Mouse (Mus musculus): ENCODE results near the gene 1110012L19Rik.
A peak's percentile ranks its signal among the peaks of the same experiment; 100 is the strongest.
"Not testable (repeated sequence)": the region's sequence is repeated elsewhere in the genome, so short reads cannot be mapped to it uniquely, and the experiment has no call there.

Gene 1110012L19Rik

GRCm38 (mm10) chrX:70385276-70385961 lies at the start of gene 1110012L19Rik:
Gene 1110012L19Rik, plus strand, starts transcription at chrX:70385877.
- peak; percentile 72 to 81 for DNase-seq

- no peak for DNase-seq
These were observed 22.7 kb upstream of the 1110012L19Rik start for GRCm38 (mm10) chrX:70362985-70363384.

- no peak for DNase-seq
These were observed 22.2 kb upstream of the 1110012L19Rik start for GRCm38 (mm10) chrX:70363446-70363845.

GRCm38 (mm10) chrX:70364202-70364601 lies 21.5 kb upstream of the 1110012L19Rik start:
- no peak for DNase-seq

GRCm38 (mm10) chrX:70364661-70365613 lies 20.7 kb upstream of the 1110012L19Rik start, which contains the start of gene Ids:
Gene Ids, minus strand, starts transcription at chrX:70365084.
- peak; percentile 84 to 91 for DNase-seq

GRCm38 (mm10) chrX:70369758-70370157 lies 15.9 kb upstream of the 1110012L19Rik start:
- DNase-seq: not testable (repeated sequence)

- not testable (repeated sequence) for DNase-seq
These were observed 11.1 kb upstream of the 1110012L19Rik start for GRCm38 (mm10) chrX:70374469-70375110.

GRCm38 (mm10) chrX:70384917-70385275 lies 781 bp upstream of the 1110012L19Rik start:
- no peak for DNase-seq

GRCm38 (mm10) chrX:70385962-70386351 lies 280 bp downstream of the 1110012L19Rik start:
- DNase-seq: peak; percentile 23 to 53

- DNase-seq: not testable (repeated sequence)
These were observed 7.0 kb downstream of the 1110012L19Rik start for GRCm38 (mm10) chrX:70392636-70393035.

GRCm38 (mm10) chrX:70425473-70425872 lies 39.8 kb downstream of the 1110012L19Rik start:
- DNase-seq: not testable (repeated sequence)

Measured in kidney, postnatal 4 days (tissue).